In the genomic region with DNA sequence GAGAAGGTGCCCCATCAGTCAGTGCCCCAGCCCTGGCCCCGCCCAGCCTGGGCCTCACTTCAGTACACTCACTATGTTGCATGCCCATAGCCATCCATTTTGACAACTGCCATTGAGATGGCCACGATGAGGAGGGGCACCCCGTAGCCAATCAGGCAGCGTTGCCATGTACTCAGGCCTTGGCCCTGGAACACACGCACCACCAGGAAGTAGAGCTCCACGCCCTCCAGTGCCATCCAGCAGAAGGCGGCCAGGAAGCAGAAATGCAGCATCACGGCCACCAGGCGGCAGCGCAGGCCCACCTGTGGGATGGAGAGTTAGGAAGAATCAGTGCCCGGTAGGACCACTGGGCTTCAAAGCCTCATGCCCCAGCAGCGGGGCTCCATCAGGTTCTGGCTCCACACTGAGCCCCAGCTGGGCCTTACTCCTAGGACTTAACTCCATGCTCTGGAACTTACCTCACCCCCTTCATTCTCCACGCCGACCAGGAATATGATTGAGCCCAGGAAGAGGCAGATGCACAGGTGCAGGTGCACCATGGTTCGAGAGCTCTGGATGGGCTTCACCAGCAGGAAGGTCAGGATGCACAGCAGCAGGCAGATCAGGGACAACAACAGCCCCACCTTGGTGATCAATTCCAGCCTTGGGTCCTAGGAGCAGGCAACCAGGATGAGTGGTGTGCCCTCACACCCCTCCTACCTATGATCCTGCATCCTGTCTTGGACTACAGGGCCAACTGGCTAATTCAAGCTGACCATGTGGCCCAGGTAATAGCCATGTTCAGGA, we compare ENCODE assay signal across 8 mouse cellular contexts. TPM values are rescaled to one million over a fixed set of nuclear protein-coding genes. Genes with fewer than 3 reads are reported as not detected.
A peak's percentile ranks its signal among the peaks of the same experiment; 100 is the strongest.
DNase-seq lines count a peak whose midpoint lies in the region; ATAC-seq lines count a peak whose summit lies in the region.

No protein-coding gene starts in this region.

- DNase-seq in Muller cell, postnatal 12 days (ENCODE audit: inconsistent ontology term): peak; percentile 79
- peak; percentile 78 for DNase-seq in cerebellum, adult 9-11 months
- DNase-seq in frontal cortex, postnatal 14 days (ENCODE audit: low spot score in 2 of 2): peak; percentile 74 to 78
- DNase-seq in left cerebral cortex, adult 11 months (ENCODE audit: low spot score): peak; percentile 69
- DNase-seq in lung, postnatal 25 days (ENCODE audit: low spot score): peak; percentile 87
- DNase-seq in retina, postnatal 1 day: peak; percentile 78
- peak; percentile 59 for DNase-seq in urinary bladder, adult 2 months (ENCODE audit: low spot score)

- H3K9me3 ChIP-seq in hindbrain, embryonic 15.5 days: no peaks in the 10 kb centered on the region

- peak; percentile 54; the same call in 1 of the 2 replicates for ATAC-seq in hindbrain, embryonic 15.5 days (ENCODE audit: low FRiP score, low read depth)

- no peaks in the 10 kb centered on the region for H3K27me3 ChIP-seq in hindbrain, embryonic 15.5 days

- H3K9ac ChIP-seq in hindbrain, embryonic 15.5 days: no peak overlapping the region

- 49% methylated on average over 15 of the region's 15 CpGs for WGBS in hindbrain, embryonic 15.5 days

- no peak overlapping the region for H3K4me2 ChIP-seq in hindbrain, embryonic 15.5 days

- H3K4me1 ChIP-seq in hindbrain, embryonic 15.5 days (replicated peaks): no peaks in the 10 kb centered on the region

- no peak overlapping the region for H3K27ac ChIP-seq in hindbrain, embryonic 15.5 days (replicated peaks)

- peaks cover 58% of the 10 kb centered on the region for H3K36me3 ChIP-seq in hindbrain, embryonic 15.5 days

- H3K4me3 ChIP-seq in hindbrain, embryonic 15.5 days: no peak overlapping the region

RNA-seq across cellular contexts. Expression of a gene that starts 9.9 kb away (rescaled TPM):
- 97.5 and 105 TPM in 2 replicates for polyA plus RNA-seq in hindbrain, embryonic 15.5 days (2015; fragmentation: Nextera tagmentation; extraction: Ambion mirVana)
- 24.8 and 36.4 TPM in 2 replicates for polyA plus RNA-seq in urinary bladder, adult 2 months (2012; rRNA removed)

RNA-seq across cellular contexts. Expression of a gene that starts 16.2 kb away (rescaled TPM):
- 11.0 and 13.4 TPM in 2 replicates for polyA plus RNA-seq in hindbrain, embryonic 15.5 days (2015; fragmentation: Nextera tagmentation; extraction: Ambion mirVana)
- polyA plus RNA-seq in urinary bladder, adult 2 months (2012; rRNA removed): 119 and 129 TPM in 2 replicates

RNA-seq across cellular contexts. Expression of a gene that starts 25.9 kb away (rescaled TPM):
- 27.1 and 30.9 TPM in 2 replicates for polyA plus RNA-seq in hindbrain, embryonic 15.5 days (2015; fragmentation: Nextera tagmentation; extraction: Ambion mirVana)
- polyA plus RNA-seq in urinary bladder, adult 2 months (2012; rRNA removed): 39.0 and 43.3 TPM in 2 replicates

RNA-seq across cellular contexts. Expression of a gene that starts 58.4 kb away (rescaled TPM):
- polyA plus RNA-seq in hindbrain, embryonic 15.5 days (2015; fragmentation: Nextera tagmentation; extraction: Ambion mirVana): 1.00 and 1.0 TPM in 2 replicates
- 4.9 and 5.5 TPM in 2 replicates for polyA plus RNA-seq in urinary bladder, adult 2 months (2012; rRNA removed)
